Mouse (Mus musculus) stomach, embryonic 14.5 days (tissue): ENCODE measurements around the gene Dthd1. TPM values are rescaled to one million over a fixed set of nuclear protein-coding genes. Genes with fewer than 3 reads are reported as not detected.

Experiments
- ATAC-seq: fragments of 200-750 bp; cut with Nextera tagmentation; 2 replicates; pipeline ENCODE4 v1.8.0; 2017; ENCODE audit warnings: low read depth, moderate TSS enrichment; ENCODE audit not compliant: insufficient number of reproducible peaks, insufficient read depth, low FRiP score
- H3K27ac ChIP-seq: fragments of 300-500 bp; sonication (generic); 2 replicates; pipeline ENCODE4 v1.5.1; 2014; ENCODE audit warnings: mild to moderate bottlenecking, low read length, moderate library complexity, mixed read lengths
- H3K27me3 ChIP-seq: fragments of 300-500 bp; sonication (generic); 2 replicates; pipeline ENCODE4 v1.6.1; 2014; ENCODE audit warnings: low read length, control low read depth, mixed read lengths; ENCODE audit not compliant: control insufficient read depth, insufficient read depth
- H3K36me3 ChIP-seq: fragments of 300-500 bp; sonication (generic); 2 replicates; pipeline ENCODE4 v1.6.1; 2014; ENCODE audit warnings: mild to moderate bottlenecking, control low read depth, low read length, moderate library complexity, mixed read lengths; ENCODE audit not compliant: control insufficient read depth, insufficient read depth
- H3K4me1 ChIP-seq: fragments of 300-500 bp; sonication (generic); 2 replicates; pipeline ENCODE4 v1.6.1; 2014; ENCODE audit warnings: low read length, control low read depth, mixed read lengths; ENCODE audit not compliant: control insufficient read depth, insufficient read depth
- H3K4me2 ChIP-seq: fragments of 300-500 bp; sonication (generic); replicated peaks from 2 replicates; pipeline ENCODE4 v1.6.1; 2014; ENCODE audit warnings: low read depth, low read length, control low read depth
- H3K4me3 ChIP-seq: fragments of 300-500 bp; sonication (generic); 2 replicates; pipeline ENCODE4 v1.5.1; 2014; ENCODE audit warnings: low read depth, low read length, control low read depth
- H3K9ac ChIP-seq: fragments of 300-500 bp; sonication (generic); replicated peaks from 2 replicates; pipeline ENCODE4 v1.6.1; 2014; ENCODE audit warnings: low read depth, mild to moderate bottlenecking, control low read depth, low read length, moderate library complexity, mixed read lengths
- H3K9me3 ChIP-seq: fragments of 300-500 bp; sonication (generic); 2 replicates; pipeline ENCODE4 v1.6.1; 2016; ENCODE audit warnings: low read depth, low read length, control low read depth; ENCODE audit not compliant: control insufficient read depth
- WGBS: fragments of 180-500 bp; shearing (Covaris S2); extraction: QIAGEN DNeasy Blood & Tissue Kit; methylation state at CpG from one replicate; pipeline ENCODE4 v1.1.7; 2014; 5-methylcytosine and 5-hydroxymethylcytosine counted together
- polyA plus RNA-seq: library from polyadenylated mRNA; unstranded; fragments of >200 nt; fragmentation: Nextera tagmentation; extraction: Ambion mirVana; gene quantifications from 2 replicates; pipeline ENCODE4 v1.2.1, GENCODE M21; 2014

Dthd1 gene
- polyA plus RNA-seq, 1 experiment from 2014 or later, result not detected

GRCm38 (mm10) chr5:62790921-62791564 is 22.6 kb upstream of the Dthd1 start:
- no peak overlapping the region for H3K4me3 ChIP-seq
- WGBS, result 93% methylated on average over 5 of the region's 5 CpGs
- no peaks in the 10 kb centered on the region for H3K4me1 ChIP-seq
- no peak overlapping the region for H3K27ac ChIP-seq
- no peaks in the 10 kb centered on the region for H3K36me3 ChIP-seq
- H3K9ac ChIP-seq, result no peak overlapping the region
- H3K4me2 ChIP-seq, result no peak overlapping the region
- H3K27me3 ChIP-seq, result no peaks in the 10 kb centered on the region
- no peaks in the 10 kb centered on the region for H3K9me3 ChIP-seq
- ATAC-seq, result no peak

- H3K27ac ChIP-seq, result no peak overlapping the region
- H3K4me3 ChIP-seq, result no peak overlapping the region
- ATAC-seq, result no peak
- 83% methylated on average over 1 of the region's 1 CpGs for WGBS
- H3K9me3 ChIP-seq, result no peaks in the 10 kb centered on the region
- no peaks in the 10 kb centered on the region for H3K4me1 ChIP-seq
- H3K36me3 ChIP-seq, result no peaks in the 10 kb centered on the region
- no peak overlapping the region for H3K9ac ChIP-seq
- no peak overlapping the region for H3K4me2 ChIP-seq
- no peaks in the 10 kb centered on the region for H3K27me3 ChIP-seq
Observed at GRCm38 (mm10) chr5:62792776-62793175, 20.8 kb upstream of the Dthd1 start.

GRCm38 (mm10) chr5:62814072-62814414 is 420 bp downstream of the Dthd1 start:
- Histone ChIP-seq H3K27me3 (no peaks in the 10 kb centered on the region), H3K4me2 (no peak overlapping the region), H3K4me3 (no peak overlapping the region), H3K4me1 (no peaks in the 10 kb centered on the region), H3K9me3 (no peaks in the 10 kb centered on the region), H3K9ac (no peak overlapping the region), H3K36me3 (no peaks in the 10 kb centered on the region), H3K27ac (no peak overlapping the region)
- no peak for ATAC-seq
- WGBS, result 60% methylated on average over 1 of the region's 1 CpGs

- Histone ChIP-seq H3K36me3 (no peaks in the 10 kb centered on the region), H3K4me3 (no peak overlapping the region), H3K4me1 (no peaks in the 10 kb centered on the region), H3K4me2 (no peak overlapping the region), H3K9ac (no peak overlapping the region), H3K27ac (no peak overlapping the region), H3K27me3 (no peaks in the 10 kb centered on the region), H3K9me3 (no peaks in the 10 kb centered on the region)
- no peak for ATAC-seq
- 67% methylated on average over 1 of the region's 1 CpGs for WGBS
Observed at GRCm38 (mm10) chr5:62815741-62816140, 2.1 kb downstream of the Dthd1 start.

- ATAC-seq, result no peak
- no peak overlapping the region for H3K4me3 ChIP-seq
- no peak overlapping the region for H3K27ac ChIP-seq
- WGBS, result 57% methylated on average over 2 of the region's 2 CpGs
- no peaks in the 10 kb centered on the region for H3K27me3 ChIP-seq
- H3K36me3 ChIP-seq, result no peaks in the 10 kb centered on the region
- no peaks in the 10 kb centered on the region for H3K9me3 ChIP-seq
- H3K9ac ChIP-seq, result no peak overlapping the region
- H3K4me1 ChIP-seq, result no peaks in the 10 kb centered on the region
- no peak overlapping the region for H3K4me2 ChIP-seq
Observed at GRCm38 (mm10) chr5:62819567-62819966, 5.9 kb downstream of the Dthd1 start.

GRCm38 (mm10) chr5:62820363-62821271 is 7.0 kb downstream of the Dthd1 start:
- H3K4me1 ChIP-seq, result no peaks in the 10 kb centered on the region
- WGBS, result 62% methylated on average over 8 of the region's 8 CpGs

GRCm38 (mm10) chr5:62842955-62843730 is 29.5 kb downstream of the Dthd1 start:
- H3K36me3 ChIP-seq, result no peaks in the 10 kb centered on the region
- H3K9ac ChIP-seq, result no peak overlapping the region
- H3K4me1 ChIP-seq, result no peaks in the 10 kb centered on the region
- H3K27me3 ChIP-seq, result no peaks in the 10 kb centered on the region
- WGBS, result 89% methylated on average over 3 of the region's 3 CpGs
- no peak for ATAC-seq
- no peaks in the 10 kb centered on the region for H3K9me3 ChIP-seq
- no peak overlapping the region for H3K4me3 ChIP-seq
- no peak overlapping the region for H3K27ac ChIP-seq
- H3K4me2 ChIP-seq, result no peak overlapping the region

More at GRCm38 (mm10) chr5:62820363-62821271, 7.0 kb downstream of the Dthd1 start:
- no peak for ATAC-seq
- Histone ChIP-seq H3K27ac (no peak overlapping the region), H3K4me2 (no peak overlapping the region), H3K27me3 (no peaks in the 10 kb centered on the region), H3K36me3 (no peaks in the 10 kb centered on the region), H3K9ac (no peak overlapping the region), H3K9me3 (no peaks in the 10 kb centered on the region), H3K4me3 (no peak overlapping the region)

- 84% methylated on average over 6 of the region's 6 CpGs for whole genome bisulfite sequencing
- no peak overlapping the region for H3K27ac ChIP-seq
- ATAC-seq, result no peak
- H3K9me3 ChIP-seq, result no peaks in the 10 kb centered on the region
- H3K4me2 ChIP-seq, result no peak overlapping the region
- no peaks in the 10 kb centered on the region for H3K4me1 ChIP-seq
- H3K27me3 ChIP-seq, result no peaks in the 10 kb centered on the region
- H3K4me3 ChIP-seq, result no peak overlapping the region
- H3K9ac ChIP-seq, result no peak overlapping the region
- no peaks in the 10 kb centered on the region for H3K36me3 ChIP-seq
Observed at GRCm38 (mm10) chr5:62846571-62847131, 33.0 kb downstream of the Dthd1 start.
